Mouse (Mus musculus) layer of hippocampus, adult 9-10 months (tissue): ENCODE measurements around the gene Msantd1.

Experiments
- DNase-seq: peaks from one replicate; pipeline ENCODE4 v3.0.0; 2022; ENCODE audit warnings: low spot score

The Msantd1 gene

DNA sequence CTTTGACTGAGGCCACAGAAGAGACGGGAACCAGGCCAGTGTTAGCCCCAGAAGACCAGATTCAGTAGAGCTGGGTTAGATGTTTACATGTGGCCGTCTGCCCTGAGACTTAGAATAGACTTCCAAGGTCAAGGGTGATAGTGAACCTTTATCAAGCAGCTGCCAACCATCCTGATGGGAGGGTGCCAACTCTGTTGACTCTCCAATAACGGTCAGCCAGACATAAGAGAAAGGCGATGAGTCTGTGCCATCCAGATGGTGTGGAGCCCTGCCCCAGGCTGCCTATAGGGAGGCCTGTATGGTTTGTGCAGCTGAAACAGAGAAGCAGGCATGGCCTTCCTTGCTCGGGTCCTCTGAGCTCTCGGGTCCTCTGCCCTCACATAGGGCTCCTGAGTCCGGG lies 16.7 kb downstream of the Msantd1 start:
- no peak for DNase-seq

DNA sequence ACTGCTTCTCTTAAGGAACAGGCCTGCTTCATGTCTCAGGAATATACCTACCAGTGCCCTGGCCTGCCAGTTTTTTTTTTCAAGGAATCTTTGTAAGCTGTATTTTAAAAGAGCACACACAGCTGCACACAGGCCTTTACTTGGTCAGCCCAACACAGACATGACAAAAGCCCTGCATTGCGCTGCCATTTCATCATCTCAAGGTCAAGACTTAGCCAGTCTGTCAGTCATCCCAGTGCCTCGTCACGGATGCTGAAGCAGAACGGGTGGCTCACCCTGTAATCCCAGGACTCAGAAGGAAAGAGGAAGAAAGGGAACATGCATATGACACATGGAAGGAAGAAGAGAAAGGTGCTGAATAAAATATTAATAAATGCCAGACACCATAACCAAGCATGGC lies 19.8 kb downstream of the Msantd1 start:
- no peak for DNase-seq

DNA sequence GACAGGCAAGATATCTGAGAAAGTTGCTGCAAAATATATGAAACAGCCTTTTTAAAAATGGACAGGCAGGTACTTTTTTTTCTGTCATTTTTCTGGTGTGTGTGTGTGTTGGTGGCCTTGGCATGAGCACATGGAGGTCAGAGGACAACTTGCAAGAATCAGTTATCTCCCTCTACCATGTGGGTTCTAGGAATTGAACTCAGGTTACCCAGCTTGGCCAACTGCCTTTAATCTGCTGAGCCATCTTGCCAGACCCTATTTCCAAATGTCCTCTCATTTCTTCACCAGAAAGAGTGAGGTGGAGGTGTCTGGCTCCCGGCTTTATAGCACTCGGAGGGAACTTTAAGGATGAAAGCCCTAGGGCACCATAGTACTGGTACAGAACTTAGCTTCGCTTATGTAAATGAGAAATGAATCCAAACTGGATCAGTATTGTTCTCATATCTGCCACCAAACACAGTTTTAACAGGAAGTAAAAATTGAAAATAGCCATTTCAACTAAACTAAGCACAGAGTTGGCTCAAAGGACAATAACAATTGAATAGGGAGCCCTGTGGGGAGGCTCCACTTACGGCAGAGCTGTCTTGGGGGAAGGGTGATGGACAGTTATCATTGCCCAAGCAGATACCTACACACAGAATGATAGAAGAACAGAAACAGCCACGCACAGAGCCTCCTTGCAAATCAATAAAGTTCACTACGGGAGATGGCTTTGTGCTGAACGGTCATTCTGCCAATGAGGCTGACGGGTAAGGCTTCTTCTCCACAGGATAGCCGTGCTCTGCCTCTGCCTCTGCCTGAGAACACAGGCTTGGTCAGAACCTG lies 22.6 kb downstream of the Msantd1 start:
- DNase-seq = no peak

DNA sequence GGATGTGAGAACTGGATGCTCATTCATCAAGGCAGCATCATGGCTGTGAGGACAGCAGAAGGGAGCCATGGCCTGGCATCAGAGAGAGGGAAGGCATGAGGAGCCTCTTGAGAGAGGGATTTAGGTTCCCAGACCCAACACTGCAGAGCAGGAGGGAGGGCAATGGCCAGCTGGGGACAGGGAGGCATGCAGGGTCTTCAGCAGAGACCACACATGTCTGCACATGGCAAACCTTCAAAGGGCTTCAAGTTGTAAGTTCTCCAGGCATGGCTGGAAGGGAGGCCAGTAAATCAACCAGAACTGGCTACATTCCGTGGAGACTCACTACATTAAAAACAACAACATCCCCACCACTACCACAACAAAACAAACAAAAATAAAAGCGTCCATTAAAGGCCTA lies 23.3 kb downstream of the Msantd1 start:
- DNase-seq = no peak

DNA sequence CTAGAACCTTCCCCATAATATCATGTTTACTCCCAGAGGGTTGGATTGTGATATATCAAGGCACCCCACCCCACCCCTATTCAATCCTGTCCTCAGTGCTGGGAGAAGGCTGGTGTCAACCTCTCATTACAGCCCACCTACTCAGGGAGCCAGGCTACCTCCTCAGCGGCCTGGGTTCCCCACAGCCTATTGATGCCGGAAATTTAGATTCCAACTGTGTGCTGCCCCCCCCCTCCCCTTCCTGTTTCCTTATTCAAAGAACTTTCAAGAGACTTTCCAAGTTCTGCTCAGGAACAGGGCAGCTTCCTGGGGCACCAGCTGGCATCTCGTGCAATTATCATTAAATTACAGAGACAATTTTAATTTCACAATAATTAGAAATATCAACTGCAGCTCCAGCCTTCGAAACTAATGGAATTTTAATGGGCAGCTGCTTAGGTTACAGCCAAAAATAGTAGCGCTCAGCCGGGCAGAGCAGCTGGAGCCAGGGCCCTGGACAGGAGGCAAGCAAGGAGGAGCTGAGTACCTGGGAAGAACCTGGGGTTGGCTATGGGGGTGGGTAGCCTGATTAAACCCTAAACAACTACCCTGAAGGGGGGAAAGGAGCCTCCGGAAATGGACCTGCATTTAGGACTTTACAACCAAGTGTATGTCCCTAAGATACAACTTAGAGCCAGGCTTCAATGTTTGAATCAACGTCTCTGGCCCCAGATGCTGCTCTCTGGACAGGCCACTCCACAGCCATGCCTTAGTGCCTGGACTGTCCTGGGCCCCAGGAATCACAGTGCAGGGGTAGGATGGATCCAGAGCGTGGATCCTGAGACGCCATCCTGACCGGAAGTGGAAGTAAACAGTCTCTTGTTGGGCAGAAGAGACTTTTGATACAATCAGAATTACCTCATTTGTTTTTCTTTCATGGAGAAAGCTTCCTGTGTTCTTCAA lies 24.0 kb downstream of the Msantd1 start:
- no peak for DNase-seq

DNA sequence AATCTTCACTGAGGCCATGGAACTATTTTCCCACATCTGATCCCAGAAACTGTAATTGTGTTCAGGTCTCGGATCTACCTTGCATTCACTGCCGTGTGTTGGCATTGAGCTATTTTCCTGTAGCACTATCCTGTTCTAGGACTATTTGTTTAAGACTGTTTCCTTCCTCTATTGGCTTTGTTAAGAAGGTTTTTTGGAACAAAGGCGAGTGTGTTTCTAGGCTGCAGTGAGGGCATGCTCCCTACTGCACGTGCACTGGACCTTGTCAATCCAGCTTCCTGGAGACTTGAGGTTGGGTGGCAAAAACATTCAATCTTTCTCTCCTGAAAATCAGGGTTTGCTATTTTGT lies 24.6 kb downstream of the Msantd1 start:
- no peak for DNase-seq

DNA sequence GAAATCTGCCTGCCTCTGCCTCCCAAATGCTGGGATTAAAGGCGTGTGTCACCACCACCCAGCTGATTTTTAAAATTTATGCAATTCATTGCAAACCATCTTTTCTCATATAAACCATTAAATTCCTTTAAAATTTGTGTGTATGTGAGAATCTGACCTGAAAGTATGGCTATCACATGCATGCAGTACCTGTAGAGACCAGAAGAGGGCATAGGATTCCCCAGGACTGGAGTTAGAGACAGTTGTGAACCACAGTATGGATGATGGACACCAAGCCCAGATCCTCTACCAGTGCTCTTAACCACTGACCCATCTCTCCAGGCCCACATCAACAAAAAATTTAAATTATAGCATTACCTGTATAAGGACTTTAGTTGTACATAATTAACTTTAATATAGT lies 25.6 kb downstream of the Msantd1 start:
- DNase-seq = no peak

DNA sequence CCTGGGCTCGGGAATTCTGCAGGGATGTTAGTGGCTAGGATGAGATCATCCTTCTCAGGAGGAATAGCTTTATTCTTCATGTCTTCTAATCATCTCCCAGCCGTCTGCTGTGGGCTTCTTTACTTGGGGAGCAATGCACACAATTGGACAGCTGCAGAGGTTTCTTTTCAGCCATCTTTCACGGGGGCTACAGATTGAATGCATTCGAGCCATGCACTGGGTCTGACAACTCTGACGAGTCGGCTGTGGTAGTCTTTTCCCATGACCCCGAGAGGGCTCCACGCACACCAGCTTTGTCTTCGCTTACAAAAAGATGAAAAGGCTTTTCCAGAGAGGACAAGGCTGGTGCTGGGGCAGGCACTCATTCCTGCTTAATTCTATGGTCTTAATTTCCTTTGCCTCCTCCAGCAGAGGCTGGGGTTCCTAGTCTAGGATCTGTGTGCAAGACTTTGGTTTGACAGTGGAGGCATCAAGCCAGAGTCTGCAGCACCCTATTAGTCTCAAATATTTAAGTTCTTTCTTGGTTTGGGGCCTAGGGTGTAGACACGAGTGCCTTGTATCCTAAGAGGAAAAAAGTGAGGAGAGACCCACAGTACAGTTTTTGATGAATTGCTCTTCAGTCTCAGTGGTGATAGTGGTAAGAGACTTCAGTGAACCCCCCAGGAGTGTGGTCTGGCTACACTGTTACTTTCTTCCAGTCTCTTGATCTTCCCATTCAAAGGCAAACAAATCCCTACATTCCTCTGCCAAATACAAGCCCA lies 34.1 kb downstream of the Msantd1 start:
- DNase-seq = no peak

DNA sequence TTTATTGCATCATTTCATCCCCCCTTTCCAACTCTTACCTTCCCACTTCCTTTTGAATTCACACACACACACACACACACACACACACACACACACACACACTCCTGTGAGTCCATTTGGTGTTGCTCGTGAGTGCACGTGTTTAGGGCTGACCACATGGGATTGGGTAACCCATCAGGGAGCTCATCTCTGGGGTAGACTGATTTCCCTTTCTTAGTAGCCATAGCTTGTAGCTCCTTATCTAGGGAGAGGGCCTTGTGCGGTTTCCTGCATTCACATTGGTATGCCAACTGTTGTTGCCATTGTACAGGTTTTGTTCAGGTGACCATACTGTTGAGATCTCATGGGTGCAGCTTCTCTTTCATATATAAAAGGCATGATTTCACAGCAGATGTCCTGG lies 35.6 kb downstream of the Msantd1 start:
- no peak for DNase-seq

DNA sequence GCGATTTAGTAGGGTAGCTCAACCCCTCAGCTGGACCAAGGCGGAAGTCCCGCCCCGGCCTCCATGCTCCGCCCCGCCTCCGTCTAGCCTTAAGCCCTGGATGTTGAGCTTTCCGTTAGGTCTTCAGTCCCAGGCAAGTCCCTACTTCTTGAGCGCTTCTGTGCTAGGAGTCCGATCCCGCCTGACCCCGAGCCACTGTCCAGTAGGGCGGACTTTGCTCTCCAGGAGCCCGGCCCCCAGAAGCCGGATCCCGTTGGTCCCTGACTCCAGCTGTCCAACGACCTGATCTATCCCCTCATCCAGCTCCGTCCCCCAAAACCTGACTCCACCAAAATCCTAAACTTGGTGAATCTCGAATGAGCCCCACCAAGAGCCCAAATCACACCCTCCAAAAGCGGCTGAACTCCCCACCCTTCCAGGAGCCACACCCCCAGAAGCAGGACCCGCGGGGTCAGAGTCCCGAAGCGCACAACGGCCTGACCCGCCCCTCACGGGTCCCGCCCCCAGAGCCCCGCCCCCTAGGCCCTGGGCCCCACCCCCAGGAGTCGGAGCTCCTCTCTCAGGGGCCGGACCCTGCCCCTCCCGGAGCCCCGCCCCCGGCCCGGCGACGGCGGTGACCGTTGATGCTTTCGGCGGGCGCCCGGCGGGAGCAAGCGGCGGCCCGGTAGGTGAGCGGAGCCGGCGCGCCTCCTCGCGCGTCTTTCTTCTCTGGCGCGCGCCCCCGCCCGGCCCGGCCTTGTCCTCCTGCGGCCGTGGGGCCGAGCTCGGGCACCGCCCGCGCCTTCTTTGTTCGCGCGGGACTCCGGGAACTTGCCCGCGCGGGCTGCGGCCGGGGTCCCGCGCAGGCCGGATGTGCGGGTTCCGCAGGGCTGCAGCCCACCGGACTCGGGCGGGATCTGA lies 41.3 kb downstream of the Msantd1 start, which contains the start of gene Rgs12:
Gene Rgs12, plus strand, starts transcription at position 585 of the 900 bp plus-strand sequence.
- no peak for DNase-seq

DNA sequence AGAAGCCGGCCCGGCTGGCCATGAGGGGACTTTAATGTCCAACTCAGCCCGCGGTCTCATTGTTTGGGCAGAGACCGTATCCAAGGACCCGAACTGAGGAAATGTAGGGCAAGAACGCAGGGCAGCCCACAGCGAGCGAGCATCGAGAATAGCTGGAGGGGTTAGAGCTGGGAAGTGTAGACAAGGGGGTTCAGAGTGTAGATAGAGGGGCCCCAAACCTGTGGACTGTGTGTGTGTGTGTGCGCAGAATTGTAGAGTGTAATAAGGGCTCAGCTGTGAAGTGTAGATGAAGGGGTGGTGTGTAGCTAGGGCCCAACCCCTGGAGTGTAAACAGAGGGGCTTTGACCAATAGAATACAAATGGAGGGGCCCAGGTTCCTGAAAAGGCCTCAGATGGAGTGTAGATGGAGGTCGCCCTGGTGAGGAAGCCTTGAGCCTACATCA lies 42.0 kb downstream of the Msantd1 start:
- no peak for DNase-seq

DNA sequence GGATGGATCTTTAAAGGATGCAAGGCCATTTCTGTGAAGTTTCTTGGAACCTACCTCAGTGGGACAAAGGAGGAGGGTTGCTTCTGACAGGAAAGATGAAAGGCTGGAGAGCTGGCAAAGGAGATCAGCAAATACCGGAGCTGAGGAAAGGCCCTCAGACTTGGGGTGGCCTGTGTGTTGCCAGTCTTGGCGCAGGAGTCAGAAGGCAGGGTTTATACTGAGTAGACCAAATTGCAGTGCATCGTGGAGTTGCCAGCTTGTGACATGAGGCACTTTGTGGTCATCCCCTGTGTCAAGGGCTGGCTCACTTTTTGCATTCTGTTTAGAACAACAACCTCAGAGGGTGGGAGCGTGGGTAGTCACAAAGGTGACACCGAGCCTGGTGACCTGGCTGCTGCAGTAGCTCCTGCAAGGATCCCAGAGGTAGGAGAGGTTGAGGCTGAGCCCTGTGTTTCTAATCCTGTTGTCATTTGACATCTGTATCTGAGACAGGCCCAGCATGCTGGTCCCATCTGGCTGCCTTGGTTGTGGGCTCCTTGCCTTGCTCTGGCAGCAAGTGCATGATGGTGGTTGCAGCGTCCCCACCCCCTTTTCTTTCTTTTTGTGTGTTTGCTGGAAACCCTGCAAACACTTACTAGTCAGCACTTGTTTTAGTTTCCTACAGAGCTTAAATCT lies 42.8 kb downstream of the Msantd1 start:
- DNase-seq = no peak

DNA sequence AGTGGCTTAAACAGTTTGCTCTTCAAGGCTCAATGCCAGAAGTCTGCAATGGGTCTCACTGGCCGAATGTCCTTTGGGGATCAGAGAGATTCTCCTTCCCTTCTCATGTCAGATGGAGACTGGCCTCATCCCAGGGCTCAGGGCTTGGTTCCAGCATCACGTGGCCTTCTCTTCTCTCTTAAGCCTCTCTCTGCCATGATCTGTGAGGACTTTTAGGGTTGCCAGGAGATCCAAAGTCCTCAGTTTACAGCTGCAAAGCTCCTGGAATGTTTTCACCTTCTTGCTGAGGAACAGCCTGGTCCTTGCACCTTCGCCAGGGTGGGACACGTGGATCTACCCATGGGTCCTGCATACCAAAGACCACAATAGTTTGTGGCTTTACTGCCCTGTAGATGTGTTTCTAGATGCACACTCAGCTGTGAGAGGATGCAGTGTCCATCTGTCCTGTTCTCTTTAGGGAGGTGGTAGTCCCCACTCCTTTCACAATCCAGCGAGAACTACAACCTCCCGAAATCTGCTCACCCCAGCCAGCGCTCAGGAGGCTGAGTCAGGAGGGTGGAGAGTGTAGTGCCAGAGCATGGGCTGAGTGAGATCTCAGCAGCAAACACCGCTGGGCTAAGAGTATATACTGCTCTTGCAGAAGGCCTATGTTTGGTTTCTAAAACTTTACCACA lies 43.5 kb downstream of the Msantd1 start:
- DNase-seq = no peak

DNA sequence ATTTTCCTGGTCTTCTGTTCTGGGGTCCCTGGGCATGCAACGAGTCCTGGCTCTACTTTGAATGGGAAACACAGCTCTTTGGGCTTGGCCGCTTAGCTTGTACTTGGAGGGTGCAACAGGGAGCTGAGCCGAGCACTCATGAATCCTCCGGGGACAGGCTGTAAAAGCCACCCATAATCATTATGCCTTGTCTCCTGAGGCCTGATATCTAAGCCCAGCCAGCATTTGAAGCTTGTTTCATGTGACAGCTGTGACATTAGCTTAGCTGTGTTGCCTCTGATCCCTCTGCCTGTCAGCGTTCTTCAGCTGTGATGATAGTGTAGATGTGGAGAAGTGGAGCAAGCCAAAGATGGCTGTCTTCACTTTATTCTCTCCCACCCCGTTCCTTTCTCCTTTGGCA lies 46.7 kb downstream of the Msantd1 start:
- DNase-seq = no peak

DNA sequence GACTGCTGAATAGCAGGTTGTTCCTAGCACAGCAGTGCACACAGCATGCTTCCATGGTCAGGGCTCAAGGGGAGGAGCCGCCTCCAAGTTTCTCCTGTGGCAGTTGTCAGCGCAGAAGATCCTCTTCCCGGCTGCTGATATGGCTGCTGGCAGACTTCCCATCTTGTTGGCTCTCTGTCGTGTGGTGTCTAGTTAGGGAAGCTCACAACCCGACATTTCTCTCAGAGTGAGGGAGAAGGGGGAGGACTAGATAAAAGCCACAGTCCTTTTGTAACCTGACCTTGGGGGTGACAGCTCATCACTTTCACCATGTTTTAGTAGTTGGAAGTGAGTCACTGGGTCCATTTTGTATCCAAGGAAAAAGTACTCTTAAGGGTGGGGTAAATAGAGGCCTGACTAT lies 47.8 kb downstream of the Msantd1 start:
- no peak for DNase-seq

DNA sequence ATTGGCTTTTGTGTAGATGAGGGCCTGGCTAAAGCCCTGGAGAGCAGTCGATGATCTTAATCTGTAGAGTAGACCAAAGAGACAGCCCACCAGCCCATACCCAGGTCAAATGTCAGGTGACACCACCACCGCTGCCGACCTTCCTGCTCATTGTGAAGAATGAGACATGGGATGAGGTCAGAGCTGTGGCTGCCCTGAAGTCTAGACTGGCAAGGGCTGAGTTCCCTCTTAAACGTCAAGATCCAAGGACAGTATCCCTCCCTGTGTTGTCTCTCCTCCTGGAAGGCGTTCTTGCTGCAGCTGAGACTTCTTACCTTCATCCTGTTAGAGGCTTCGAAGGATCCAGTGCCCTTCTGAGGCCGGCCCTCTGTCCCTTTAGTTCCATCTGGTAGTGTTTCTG lies 48.3 kb downstream of the Msantd1 start:
- DNase-seq = no peak

DNA sequence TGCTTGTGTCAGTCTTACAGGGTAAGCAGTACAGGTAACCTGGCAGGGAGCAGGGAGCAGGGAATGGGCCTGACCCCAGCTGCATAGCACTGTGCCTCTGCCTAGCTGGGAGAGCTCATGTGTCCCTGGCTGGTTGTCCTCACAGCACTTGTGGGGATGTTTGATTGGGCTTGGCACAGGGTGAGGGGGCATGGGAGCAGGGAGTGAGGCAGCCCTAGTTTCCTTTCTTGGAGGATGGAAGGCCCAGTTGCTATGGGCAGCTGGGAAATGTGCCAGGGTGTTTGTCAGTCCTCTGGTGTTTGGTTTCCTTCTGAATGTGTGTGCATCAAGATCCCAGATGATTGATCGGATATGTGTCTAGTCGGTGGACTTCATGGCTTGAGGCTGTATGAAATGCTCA lies 49.2 kb downstream of the Msantd1 start:
- DNase-seq = no peak

DNA sequence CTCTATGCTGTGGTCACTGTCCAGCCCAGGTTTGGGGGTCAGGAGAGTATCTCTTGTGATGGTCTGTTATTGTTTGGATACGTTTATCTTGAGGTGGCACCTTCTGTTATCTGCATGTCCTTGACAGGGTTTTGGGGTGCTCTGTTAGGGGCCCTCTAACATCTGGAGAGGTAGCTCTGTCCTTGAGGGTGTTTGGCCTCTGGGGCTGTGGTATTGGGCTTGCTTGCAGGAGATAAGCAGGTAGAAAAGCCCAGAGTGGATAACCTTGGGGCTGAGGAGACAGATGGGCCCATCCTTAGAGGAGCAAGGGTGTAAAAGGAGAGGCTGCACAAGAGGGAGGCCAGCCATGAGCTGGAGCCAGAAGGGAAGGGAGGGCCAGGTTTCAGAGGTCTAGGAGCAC lies 52.2 kb downstream of the Msantd1 start:
- no peak for DNase-seq

DNA sequence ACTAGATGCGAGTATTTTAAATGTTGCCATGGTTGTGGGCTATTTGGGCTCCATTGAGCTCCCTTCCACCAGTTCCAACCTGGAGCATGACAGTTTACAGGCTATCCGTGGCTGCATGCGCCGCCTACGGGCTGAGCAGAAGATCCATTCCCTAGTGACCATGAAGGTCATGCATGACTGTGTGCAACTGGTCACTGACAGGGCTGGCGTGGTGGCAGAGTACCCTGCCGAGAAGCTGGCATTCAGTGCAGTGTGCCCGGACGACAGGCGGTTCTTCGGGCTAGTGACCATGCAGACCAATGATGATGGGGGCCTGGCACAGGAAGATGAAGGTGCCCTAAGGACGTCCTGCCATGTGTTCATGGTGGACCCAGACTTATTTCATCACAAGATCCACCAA lies 57.7 kb downstream of the Msantd1 start:
- DNase-seq = no peak

DNA sequence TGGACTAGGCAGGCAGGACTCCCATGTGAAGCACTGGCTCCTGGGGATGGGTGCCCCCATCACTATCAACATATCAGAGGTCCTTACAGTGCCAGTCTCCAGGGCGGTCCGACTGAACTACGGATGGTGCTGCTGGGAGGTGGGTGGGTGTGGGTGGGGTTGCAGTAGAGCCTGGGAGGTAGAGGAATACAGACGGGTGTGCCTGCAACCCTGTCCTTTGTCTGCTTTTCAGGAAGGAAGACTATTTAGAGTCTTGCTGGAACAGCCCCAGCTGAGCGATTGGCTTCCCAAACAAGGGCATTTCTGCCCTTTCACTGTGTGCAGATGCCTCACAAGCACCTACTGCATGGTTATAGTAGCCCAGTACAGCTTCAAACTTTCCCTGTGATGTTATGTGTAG lies 60.6 kb downstream of the Msantd1 start:
- no peak for DNase-seq
